Mouse (Mus musculus) liver, adult 2 months (tissue): Measurements from ENCODE around the gene Smcr8. TPM values are rescaled to one million over a fixed set of nuclear protein-coding genes. Genes with fewer than 3 reads are reported as not detected.

Source experiments
- DNase-seq: peaks from one replicate; pipeline ENCODE4 v3.0.0-alpha.2; 2011; ENCODE audit warnings: low read depth, low spot score; ENCODE audit errors: extremely low read depth
- H3K27ac ChIP-seq: fragments of 200-500 bp; replicated peaks from 2 replicates; pipeline ENCODE4 v1.5.1; 2012; ENCODE audit warnings: low read depth, mild to moderate bottlenecking, control low read depth, inconsistent platforms, low read length; ENCODE audit not compliant: insufficient read depth
- H3K27me3 ChIP-seq: fragments of 200-500 bp; 2 replicates; pipeline ENCODE4 v1.6.1; 2012; ENCODE audit warnings: mild to moderate bottlenecking, moderate library complexity, low read length, inconsistent platforms; ENCODE audit not compliant: control insufficient read depth, insufficient read depth
- H3K36me3 ChIP-seq: fragments of 200-500 bp; 2 replicates; pipeline ENCODE4 v1.6.1; 2012; ENCODE audit warnings: low read length, inconsistent platforms; ENCODE audit not compliant: control insufficient read depth, insufficient read depth
- H3K4me1 ChIP-seq: fragments of 200-500 bp; 2 replicates; pipeline ENCODE4 v1.6.1; 2011; ENCODE audit warnings: low read length; ENCODE audit not compliant: control insufficient read depth, insufficient read depth
- H3K4me3 ChIP-seq: fragments of 200-500 bp; 2 replicates; pipeline ENCODE4 v1.5.1; 2011; ENCODE audit warnings: low read depth, mild to moderate bottlenecking, control low read depth, low read length, moderate library complexity; ENCODE audit not compliant: insufficient read depth
- H3K79me2 ChIP-seq: fragments of 200-500 bp; 2 replicates; pipeline ENCODE4 v1.6.1; 2012; ENCODE audit warnings: inconsistent platforms, mild to moderate bottlenecking, low read length, moderate library complexity; ENCODE audit not compliant: control insufficient read depth, insufficient read depth
- H3K9ac ChIP-seq: fragments of 200-500 bp; 2 replicates; pipeline ENCODE4 v1.6.1; 2012; ENCODE audit warnings: low read depth, mild to moderate bottlenecking, control low read depth, inconsistent platforms, low read length
- CTCF ChIP-seq: fragments of 200-500 bp; IDR thresholded peaks from 2 replicates; pipeline ENCODE4 v1.5.1; 2011; ENCODE audit warnings: low read depth, low read length, control low read depth
- POLR2A ChIP-seq: fragments of 200-500 bp; IDR thresholded peaks from 2 replicates; pipeline ENCODE4 v1.6.1; 2011; ENCODE audit warnings: low read length, control low read depth; ENCODE audit not compliant: insufficient read depth; ENCODE audit errors: extremely low read depth
- WGBS: fragments of 180-500 bp; shearing (Covaris S2); methylation state at CpG from one replicate; pipeline ENCODE4 v1.1.7; 2018; 5-methylcytosine and 5-hydroxymethylcytosine counted together
- polyA plus RNA-seq: library from polyadenylated mRNA; depleted of rRNA; stranded (reverse); fragments of >200 nt; gene quantifications from 2 replicates; pipeline ENCODE4 v1.2.3, GENCODE M21; 2012
- total RNA-seq: library from RNA; depleted of rRNA; stranded (reverse); fragments of >200 nt; gene quantifications from 2 replicates; pipeline ENCODE4 v1.2.3, GENCODE M21; 2014

The Smcr8 gene
- total and polyA plus RNA-seq, 2 experiments = 7.7 to 9.3 TPM

DNA sequence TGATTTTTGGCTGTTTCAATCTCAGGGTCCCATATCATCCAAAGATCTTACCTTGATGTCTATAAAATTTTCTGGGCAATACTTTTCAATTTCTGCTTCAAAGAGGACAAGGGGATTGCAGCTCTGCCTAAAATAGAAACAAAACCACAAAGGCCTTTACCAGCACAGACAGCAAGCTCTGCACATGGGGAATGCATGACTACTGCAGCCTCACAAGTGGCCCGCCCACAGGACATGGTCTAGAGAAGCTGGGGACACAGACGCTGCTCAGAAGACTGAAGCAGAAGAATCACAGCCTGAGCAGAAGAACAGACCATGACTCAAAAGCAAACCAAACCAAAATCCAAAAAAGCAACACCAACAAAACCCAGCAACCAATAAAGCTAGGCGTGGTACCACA, 15.6 kb upstream of the Smcr8 start:
- DNase-seq = no peak
- 89% methylated on average over 3 of the region's 3 CpGs for WGBS
- no peak overlapping the region for H3K27ac ChIP-seq
- TF ChIP-seq CTCF (no peak), POLR2A (no peak)
- H3K27me3 ChIP-seq = no peaks in the 10 kb centered on the region
- H3K4me1 ChIP-seq = no peaks in the 10 kb centered on the region
- peaks cover 12% of the 10 kb centered on the region; the same call in 1 of the 2 replicates for H3K36me3 ChIP-seq
- no peak overlapping the region for H3K4me3 ChIP-seq
- peaks cover 6% of the 10 kb centered on the region; the same call in 1 of the 2 replicates for H3K79me2 ChIP-seq
- H3K9ac ChIP-seq = no peak overlapping the region

DNA sequence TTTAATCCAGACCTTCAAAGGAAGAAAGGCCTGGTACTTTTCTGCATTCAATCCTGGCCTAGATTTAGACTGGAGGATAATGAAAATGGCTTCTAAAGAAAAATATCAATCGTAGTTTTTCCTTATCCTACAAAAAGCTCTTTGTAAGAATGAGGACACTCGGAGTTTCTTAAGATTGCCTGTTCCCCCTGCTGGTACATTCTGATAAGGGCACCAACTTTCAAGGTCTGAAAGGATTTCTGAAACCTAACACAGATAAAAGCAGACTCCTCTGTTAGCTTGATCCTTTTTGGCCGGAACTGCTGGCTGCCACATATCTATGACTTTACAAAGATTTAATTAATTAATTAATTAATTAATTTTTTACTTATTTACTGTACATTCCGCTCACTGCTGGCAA, 10.4 kb upstream of the Smcr8 start:
- H3K4me3 ChIP-seq = no peak overlapping the region
- 80% methylated on average over 4 of the region's 4 CpGs for WGBS

DNA sequence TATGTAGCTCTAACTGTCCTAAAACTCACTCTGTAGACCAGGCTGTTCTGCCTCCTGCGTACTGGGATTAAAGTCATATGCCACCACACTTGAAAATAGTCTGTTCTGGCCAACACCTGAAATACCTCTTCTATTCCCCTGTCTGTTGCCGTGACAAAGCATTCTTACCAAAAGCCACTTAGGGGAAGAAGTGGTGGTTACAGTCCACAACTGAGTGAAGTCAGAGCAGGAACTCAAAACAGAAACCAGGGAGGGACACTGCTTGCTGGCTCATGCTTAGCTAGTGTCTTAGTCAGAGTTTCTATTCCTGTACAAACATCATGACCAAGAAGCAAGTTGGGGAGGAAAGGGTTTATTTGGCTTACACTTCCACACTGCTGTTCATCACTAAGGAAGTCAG, 8.0 kb upstream of the Smcr8 start:
- Histone ChIP-seq H3K36me3 (no peaks in the 10 kb centered on the region), H3K4me3 (no peak overlapping the region), H3K4me1 (no peaks in the 10 kb centered on the region), H3K27me3 (no peaks in the 10 kb centered on the region), H3K9ac (no peak overlapping the region), H3K27ac (no peak overlapping the region), H3K79me2 (peaks cover 18% of the 10 kb centered on the region)
- TF ChIP-seq CTCF = no peak
- DNase-seq = no peak
- WGBS = 72% methylated on average over 2 of the region's 2 CpGs

More for the DNA sequence above, 10.4 kb upstream of the Smcr8 start:
- Histone ChIP-seq H3K9ac (no peak overlapping the region), H3K36me3 (peaks cover under 1% of the 10 kb centered on the region; the same call in 1 of the 2 replicates), H3K27ac (no peak overlapping the region), H3K79me2 (peaks cover 18% of the 10 kb centered on the region), H3K27me3 (no peaks in the 10 kb centered on the region), H3K4me1 (no peaks in the 10 kb centered on the region)
- no peak for DNase-seq
- TF ChIP-seq CTCF = no peak
- no peak for TF ChIP-seq POLR2A

DNA sequence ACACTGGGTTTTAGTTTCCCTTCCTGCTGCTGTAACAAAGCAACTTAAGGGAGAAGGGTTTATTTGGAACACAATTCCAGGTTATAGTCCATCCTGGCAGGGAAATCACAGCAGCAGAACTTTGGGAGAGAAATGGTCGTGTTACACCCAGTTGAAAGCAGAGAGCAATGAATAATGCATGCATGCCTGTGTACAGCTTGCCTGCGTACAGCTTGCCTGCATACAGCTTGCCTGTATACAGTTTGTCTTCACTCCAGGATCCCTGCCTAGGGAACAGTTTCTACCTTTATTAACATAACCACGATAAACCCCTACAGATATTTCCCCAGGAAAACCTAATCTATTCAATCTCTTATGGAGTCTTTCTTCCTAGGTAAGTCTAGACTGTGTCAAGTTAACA, 6.5 kb upstream of the Smcr8 start:
- H3K4me1 ChIP-seq = peaks cover 1% of the 10 kb centered on the region; the same call in 1 of the 2 replicates
- no peak for DNase-seq
- H3K27ac ChIP-seq = no peak overlapping the region
- no peaks in the 10 kb centered on the region for H3K27me3 ChIP-seq
- no peak overlapping the region for H3K4me3 ChIP-seq
- TF ChIP-seq CTCF = no peak
- TF ChIP-seq POLR2A = no peak
- no peak overlapping the region for H3K9ac ChIP-seq
- no peaks in the 10 kb centered on the region for H3K36me3 ChIP-seq
- whole genome bisulfite sequencing = 94% methylated on average over 3 of the region's 3 CpGs
- H3K79me2 ChIP-seq = peaks cover 11% of the 10 kb centered on the region

DNA sequence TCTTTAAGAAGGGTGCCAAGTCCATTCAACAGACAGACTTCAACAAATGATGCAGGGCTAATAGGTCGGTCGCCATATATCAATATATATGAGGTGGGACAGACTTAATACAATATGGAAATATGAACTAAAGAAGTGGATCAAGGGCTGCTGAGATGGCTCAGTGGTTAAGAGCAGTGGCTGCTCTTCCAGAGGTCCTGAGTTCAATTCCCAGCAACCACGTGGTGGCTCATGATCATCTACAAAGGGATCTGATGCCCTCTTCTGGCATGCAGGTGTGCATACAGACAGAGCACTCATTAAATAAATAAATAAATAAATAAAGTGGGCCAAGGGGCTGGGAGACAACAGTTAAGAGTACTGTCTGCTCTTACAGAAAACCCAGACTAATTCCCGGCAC, 5.2 kb upstream of the Smcr8 start:
- Histone ChIP-seq H3K27ac (no peak overlapping the region), H3K4me3 (no peak overlapping the region), H3K36me3 (no peaks in the 10 kb centered on the region), H3K4me1 (peaks cover 7% of the 10 kb centered on the region; the same call in 1 of the 2 replicates), H3K79me2 (peaks cover 11% of the 10 kb centered on the region), H3K9ac (no peak overlapping the region), H3K27me3 (no peaks in the 10 kb centered on the region)
- TF ChIP-seq CTCF = no peak
- no peak for TF ChIP-seq POLR2A
- 88% methylated on average over 4 of the region's 4 CpGs for WGBS
- DNase-seq = no peak

DNA sequence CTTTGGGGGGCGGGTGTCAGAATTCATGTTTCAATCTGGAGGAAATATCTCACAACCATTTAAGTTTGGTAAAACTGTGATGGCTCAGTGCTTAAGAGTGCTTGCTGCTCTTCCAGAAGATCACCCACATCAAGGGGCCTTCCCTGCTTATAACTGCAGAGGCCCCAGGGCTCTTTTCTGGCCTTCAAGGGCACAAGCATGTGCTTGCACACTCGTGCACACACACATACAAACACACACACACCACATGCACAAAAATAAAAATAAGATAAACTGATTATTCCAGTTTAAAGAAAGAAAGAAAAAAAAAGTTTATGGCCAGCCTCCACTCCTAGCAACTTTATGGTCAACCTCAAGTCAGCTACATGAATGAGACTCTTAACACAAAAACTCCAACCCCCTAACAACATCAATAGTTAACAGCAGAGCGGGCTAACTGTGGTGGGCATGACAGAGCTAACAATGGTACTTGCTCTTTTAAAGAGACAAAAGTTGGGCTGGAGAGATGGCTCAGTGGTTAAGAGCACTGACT, 3.1 kb upstream of the Smcr8 start:
- no peak for TF ChIP-seq POLR2A
- no peak for TF ChIP-seq CTCF
- H3K4me1 ChIP-seq = peaks cover 20% of the 10 kb centered on the region
- H3K27ac ChIP-seq = no peak overlapping the region
- no peak overlapping the region for H3K4me3 ChIP-seq
- H3K79me2 ChIP-seq = peaks cover 28% of the 10 kb centered on the region
- H3K27me3 ChIP-seq = no peaks in the 10 kb centered on the region
- peaks cover 3% of the 10 kb centered on the region; the same call in 1 of the 2 replicates for H3K36me3 ChIP-seq
- 91% methylated on average over 3 of the region's 3 CpGs for WGBS
- no peak overlapping the region for H3K9ac ChIP-seq
- DNase-seq = no peak
